Mouse (Mus musculus) midbrain, embryonic 16.5 days (tissue): ENCODE results near the gene Gm48551. TPM values are rescaled to one million over a fixed set of nuclear protein-coding genes. Genes with fewer than 3 reads are reported as not detected.
A peak's percentile ranks its signal among the peaks of the same experiment; 100 is the strongest.

Source experiments
- ATAC-seq: fragments of 200-750 bp; cut with Nextera tagmentation; 2 replicates; pipeline ENCODE4 v1.8.0; 2017; ENCODE audit warnings: moderate TSS enrichment
- H3K27ac ChIP-seq: fragments of 300-500 bp; sonication (generic); 2 replicates; pipeline ENCODE4 v1.5.1; 2014; ENCODE audit warnings: mild to moderate bottlenecking, low read length, mixed read lengths
- H3K27me3 ChIP-seq: fragments of 300-500 bp; sonication (generic); 2 replicates; pipeline ENCODE4 v1.6.1; 2014; ENCODE audit warnings: low read depth, low read length, mixed read lengths; ENCODE audit not compliant: control insufficient read depth, insufficient read depth
- H3K36me3 ChIP-seq: fragments of 300-500 bp; sonication (generic); 2 replicates; pipeline ENCODE4 v1.6.1; 2014; ENCODE audit warnings: mild to moderate bottlenecking, low read length, moderate library complexity, mixed read lengths; ENCODE audit not compliant: control insufficient read depth, insufficient read depth
- H3K4me1 ChIP-seq: fragments of 300-500 bp; sonication (generic); 2 replicates; pipeline ENCODE4 v1.6.1; 2014; ENCODE audit warnings: mild to moderate bottlenecking, low read length, mixed read lengths; ENCODE audit not compliant: control insufficient read depth, insufficient read depth
- H3K4me2 ChIP-seq: fragments of 300-500 bp; sonication (generic); 2 replicates; pipeline ENCODE4 v1.6.1; 2014; ENCODE audit warnings: mild to moderate bottlenecking, low read length, mixed read lengths
- H3K4me3 ChIP-seq: fragments of 300-500 bp; sonication (generic); 2 replicates; pipeline ENCODE4 v1.5.1; 2014; ENCODE audit warnings: low read depth, mild to moderate bottlenecking, low read length, moderate library complexity, mixed read lengths
- H3K9ac ChIP-seq: fragments of 300-500 bp; sonication (generic); 2 replicates; pipeline ENCODE4 v1.6.1; 2014; ENCODE audit warnings: low read depth, low read length, mixed read lengths
- H3K9me3 ChIP-seq: fragments of 300-500 bp; sonication (generic); replicated peaks from 2 replicates; pipeline ENCODE4 v1.6.1; 2014; ENCODE audit warnings: mild to moderate bottlenecking, low read length, mixed read lengths; ENCODE audit not compliant: control insufficient read depth, poor library complexity, severe bottlenecking
- WGBS: fragments of 180-500 bp; shearing (Covaris S2); extraction: QIAGEN DNeasy Blood & Tissue Kit; methylation state at CpG from one replicate; pipeline ENCODE4 v1.1.7; 2014; 5-methylcytosine and 5-hydroxymethylcytosine counted together
- polyA plus RNA-seq: library from polyadenylated mRNA; unstranded; fragments of >200 nt; fragmentation: Nextera tagmentation; extraction: Ambion mirVana; gene quantifications from 2 replicates; pipeline ENCODE4 v1.2.1, GENCODE M21; 2015

The Gm48551 gene
- polyA plus RNA-seq, 1 experiment from 2014 or later: 6.1 TPM

- Histone ChIP-seq H3K9ac (no peak overlapping the region), H3K4me1 (peaks cover 17% of the 10 kb centered on the region), H3K4me2 (no peak overlapping the region), H3K27me3 (no peaks in the 10 kb centered on the region), H3K36me3 (peaks cover 12% of the 10 kb centered on the region), H3K27ac (no peak overlapping the region), H3K4me3 (no peak overlapping the region), H3K9me3 (no peaks in the 10 kb centered on the region)
- 44% methylated on average over 3 of the region's 3 CpGs for WGBS
- no peak for ATAC-seq
Measured at GRCm38 (mm10) chr10:81389373-81389772, 5.1 kb downstream of the Gm48551 start.

GRCm38 (mm10) chr10:81389801-81390677 is 5.8 kb downstream of the Gm48551 start:
- H3K27ac ChIP-seq: no peak overlapping the region
- 52% methylated on average over 23 of the region's 23 CpGs for WGBS
- H3K4me2 ChIP-seq: no peak overlapping the region
- H3K4me3 ChIP-seq: no peak overlapping the region
- no peak overlapping the region for H3K9ac ChIP-seq
- H3K4me1 ChIP-seq: peaks cover 14% of the 10 kb centered on the region
- peaks cover 12% of the 10 kb centered on the region for H3K36me3 ChIP-seq
- H3K9me3 ChIP-seq: no peaks in the 10 kb centered on the region
- no peaks in the 10 kb centered on the region for H3K27me3 ChIP-seq
- no peak for ATAC-seq

- no peak for ATAC-seq
- peaks cover 12% of the 10 kb centered on the region for H3K36me3 ChIP-seq
- H3K9me3 ChIP-seq: no peaks in the 10 kb centered on the region
- no peak overlapping the region for H3K9ac ChIP-seq
- H3K4me2 ChIP-seq: no peak overlapping the region
- H3K4me3 ChIP-seq: no peak overlapping the region
- no peak overlapping the region for H3K27ac ChIP-seq
- peaks cover 8% of the 10 kb centered on the region for H3K4me1 ChIP-seq
- no peaks in the 10 kb centered on the region for H3K27me3 ChIP-seq
- 90% methylated on average over 13 of the region's 13 CpGs for WGBS
Measured at GRCm38 (mm10) chr10:81390678-81390965, 6.4 kb downstream of the Gm48551 start.

GRCm38 (mm10) chr10:81392270-81392669 is 8.0 kb downstream of the Gm48551 start:
- Histone ChIP-seq H3K9ac (no peak overlapping the region), H3K27me3 (no peaks in the 10 kb centered on the region), H3K4me2 (no peak overlapping the region), H3K36me3 (peaks cover 8% of the 10 kb centered on the region), H3K9me3 (no peaks in the 10 kb centered on the region), H3K27ac (no peak overlapping the region), H3K4me1 (peaks cover 4% of the 10 kb centered on the region; the same call in 1 of the 2 replicates), H3K4me3 (no peak overlapping the region)
- WGBS: 82% methylated on average over 6 of the region's 6 CpGs
- no peak for ATAC-seq

GRCm38 (mm10) chr10:81392781-81393185 is 8.5 kb downstream of the Gm48551 start, which contains the start of gene Smim24:
Smim24 (plus strand) TSS chr10:81393051.
- ATAC-seq: no peak
- Histone ChIP-seq H3K4me1 (peaks cover 4% of the 10 kb centered on the region; the same call in 1 of the 2 replicates), H3K9ac (peak within 1 kb of the TSS; percentile 46), H3K4me2 (peak within 1 kb of the TSS; percentile 42), H3K36me3 (peaks cover 7% of the 10 kb centered on the region), H3K9me3 (no peaks in the 10 kb centered on the region), H3K27ac (no peak within 1 kb of the TSS), H3K27me3 (no peaks in the 10 kb centered on the region), H3K4me3 (no peak within 1 kb of the TSS)
- WGBS: 71% methylated on average over 13 of the region's 14 CpGs

GRCm38 (mm10) chr10:81393456-81394063 is 9.3 kb downstream of the Gm48551 start:
- Histone ChIP-seq H3K4me3 (no peak overlapping the region), H3K9me3 (no peaks in the 10 kb centered on the region), H3K9ac (peak overlapping the region; percentile 46), H3K36me3 (peaks cover under 1% of the 10 kb centered on the region; the same call in 1 of the 2 replicates), H3K4me1 (peaks cover 4% of the 10 kb centered on the region; the same call in 1 of the 2 replicates), H3K27ac (no peak overlapping the region), H3K27me3 (no peaks in the 10 kb centered on the region), H3K4me2 (peak overlapping the region; percentile 42)
- ATAC-seq: no peak
- WGBS: 5% methylated on average over 19 of the region's 19 CpGs

GRCm38 (mm10) chr10:81395127-81395526 is 10.9 kb downstream of the Gm48551 start:
- no peak overlapping the region for H3K4me3 ChIP-seq
- H3K9ac ChIP-seq: no peak overlapping the region
- H3K4me1 ChIP-seq: peaks cover 4% of the 10 kb centered on the region; the same call in 1 of the 2 replicates
- H3K9me3 ChIP-seq: no peaks in the 10 kb centered on the region
- no peak overlapping the region for H3K4me2 ChIP-seq
- ATAC-seq: no peak
- H3K27ac ChIP-seq: no peak overlapping the region
- peaks cover 8% of the 10 kb centered on the region; the same call in 1 of the 2 replicates for H3K36me3 ChIP-seq
- 15% methylated on average over 5 of the region's 5 CpGs for WGBS
- H3K27me3 ChIP-seq: no peaks in the 10 kb centered on the region

GRCm38 (mm10) chr10:81395865-81396264 is 11.6 kb downstream of the Gm48551 start:
- 74% methylated on average over 4 of the region's 4 CpGs for WGBS
- H3K9me3 ChIP-seq: no peaks in the 10 kb centered on the region
- ATAC-seq: no peak
- H3K27me3 ChIP-seq: no peaks in the 10 kb centered on the region
- H3K4me3 ChIP-seq: no peak overlapping the region
- H3K4me1 ChIP-seq: peaks cover 4% of the 10 kb centered on the region; the same call in 1 of the 2 replicates
- H3K27ac ChIP-seq: no peak overlapping the region
- no peak overlapping the region for H3K9ac ChIP-seq
- peaks cover 13% of the 10 kb centered on the region; the same call in 1 of the 2 replicates for H3K36me3 ChIP-seq
- no peak overlapping the region for H3K4me2 ChIP-seq

- 52% methylated on average over 5 of the region's 5 CpGs for WGBS
- Histone ChIP-seq H3K4me3 (no peak overlapping the region), H3K9me3 (no peaks in the 10 kb centered on the region), H3K27me3 (no peaks in the 10 kb centered on the region), H3K27ac (no peak overlapping the region), H3K9ac (no peak overlapping the region), H3K4me1 (peaks cover 9% of the 10 kb centered on the region), H3K4me2 (no peak overlapping the region), H3K36me3 (peaks cover 13% of the 10 kb centered on the region; the same call in 1 of the 2 replicates)
- no peak for ATAC-seq
Measured at GRCm38 (mm10) chr10:81396749-81397148, 12.5 kb downstream of the Gm48551 start.
